Mouse (Mus musculus): ENCODE measurements around the gene BC030867. TPM values are rescaled to one million over a fixed set of nuclear protein-coding genes. Genes with fewer than 3 reads are reported as not detected.
"Not testable (repeated sequence)": the region's sequence is repeated elsewhere in the genome, so short reads cannot be mapped to it uniquely, and the experiment has no call there.

BC030867 gene
- total RNA-seq, 1 experiment from 2014 or later = not detected

GRCm38 (mm10) chr11:102245581-102246272 lies 3.0 kb upstream of the BC030867 start:
- ATAC-seq (replicated peaks; ENCODE audit: insufficient number of reproducible peaks, low FRiP score, low TSS enrichment, poor library complexity, severe bottlenecking) = no peak

GRCm38 (mm10) chr11:102246273-102246635 lies 2.4 kb upstream of the BC030867 start:
- no peak for ATAC-seq (replicated peaks; ENCODE audit: insufficient number of reproducible peaks, low FRiP score, low TSS enrichment, poor library complexity, severe bottlenecking)

GRCm38 (mm10) chr11:102246871-102247270 lies 1.8 kb upstream of the BC030867 start:
- no peak for ATAC-seq (replicated peaks; ENCODE audit: insufficient number of reproducible peaks, low FRiP score, low TSS enrichment, poor library complexity, severe bottlenecking)

- ATAC-seq (replicated peaks; ENCODE audit: insufficient number of reproducible peaks, low FRiP score, low TSS enrichment, poor library complexity, severe bottlenecking) = no peak
Measured at GRCm38 (mm10) chr11:102249351-102250090, 839 bp downstream of the BC030867 start.

GRCm38 (mm10) chr11:102257514-102257913 lies 8.8 kb downstream of the BC030867 start:
- no peak for ATAC-seq (replicated peaks; ENCODE audit: insufficient number of reproducible peaks, low FRiP score, low TSS enrichment, poor library complexity, severe bottlenecking)

- ATAC-seq (replicated peaks; ENCODE audit: insufficient number of reproducible peaks, low FRiP score, low TSS enrichment, poor library complexity, severe bottlenecking) = no peak
Measured at GRCm38 (mm10) chr11:102258095-102258494, 9.4 kb downstream of the BC030867 start.

- no peak for ATAC-seq (replicated peaks; ENCODE audit: insufficient number of reproducible peaks, low FRiP score, low TSS enrichment, poor library complexity, severe bottlenecking)
Measured at GRCm38 (mm10) chr11:102258521-102258920, 9.8 kb downstream of the BC030867 start.

GRCm38 (mm10) chr11:102263211-102263610 lies 14.5 kb downstream of the BC030867 start:
- ATAC-seq (replicated peaks; ENCODE audit: insufficient number of reproducible peaks, low FRiP score, low TSS enrichment, poor library complexity, severe bottlenecking) = no peak

- ATAC-seq (replicated peaks; ENCODE audit: insufficient number of reproducible peaks, low FRiP score, low TSS enrichment, poor library complexity, severe bottlenecking) = no peak
Measured at GRCm38 (mm10) chr11:102265816-102266215, 17.1 kb downstream of the BC030867 start.

- no peak for ATAC-seq (replicated peaks; ENCODE audit: insufficient number of reproducible peaks, low FRiP score, low TSS enrichment, poor library complexity, severe bottlenecking)
Measured at GRCm38 (mm10) chr11:102266631-102267355, 18.1 kb downstream of the BC030867 start.

- ATAC-seq (replicated peaks; ENCODE audit: insufficient number of reproducible peaks, low FRiP score, low TSS enrichment, poor library complexity, severe bottlenecking) = peak; percentile 51; the same call in 1 of the 2 replicates
Measured at GRCm38 (mm10) chr11:102267480-102267879, 18.8 kb downstream of the BC030867 start.

GRCm38 (mm10) chr11:102268520-102269244 lies 20.0 kb downstream of the BC030867 start, which contains the start of gene Asb16:
Asb16 (plus strand) TSS chr11:102268743.
- no peak for ATAC-seq (replicated peaks; ENCODE audit: insufficient number of reproducible peaks, low FRiP score, low TSS enrichment, poor library complexity, severe bottlenecking)

GRCm38 (mm10) chr11:102276411-102276915 lies 27.8 kb downstream of the BC030867 start:
- ATAC-seq (replicated peaks; ENCODE audit: insufficient number of reproducible peaks, low FRiP score, low TSS enrichment, poor library complexity, severe bottlenecking) = no peak

- no peak for ATAC-seq (replicated peaks; ENCODE audit: insufficient number of reproducible peaks, low FRiP score, low TSS enrichment, poor library complexity, severe bottlenecking)
Measured at GRCm38 (mm10) chr11:102277754-102278153, 29.1 kb downstream of the BC030867 start.

GRCm38 (mm10) chr11:102279595-102279994 lies 30.9 kb downstream of the BC030867 start:
- no peak for ATAC-seq (replicated peaks; ENCODE audit: insufficient number of reproducible peaks, low FRiP score, low TSS enrichment, poor library complexity, severe bottlenecking)

GRCm38 (mm10) chr11:102280267-102280666 lies 31.6 kb downstream of the BC030867 start:
- ATAC-seq (replicated peaks; ENCODE audit: insufficient number of reproducible peaks, low FRiP score, low TSS enrichment, poor library complexity, severe bottlenecking) = not testable (repeated sequence)

- no peak for ATAC-seq (replicated peaks; ENCODE audit: insufficient number of reproducible peaks, low FRiP score, low TSS enrichment, poor library complexity, severe bottlenecking)
Measured at GRCm38 (mm10) chr11:102283922-102284321, 35.2 kb downstream of the BC030867 start.

- peak; percentile 96 for ATAC-seq (replicated peaks; ENCODE audit: insufficient number of reproducible peaks, low FRiP score, low TSS enrichment, poor library complexity, severe bottlenecking)
Measured at GRCm38 (mm10) chr11:102284501-102285094, 35.9 kb downstream of the BC030867 start, which contains the start of gene Tmub2. Tmub2 (plus strand) TSS chr11:102284931.
